Mouse (Mus musculus) urinary bladder, postnatal 36 days (tissue): ENCODE measurements around the gene Tesmin.

ENCODE experiments used
- DNase-seq, 2 experiments: peaks; one replicate each; pipeline ENCODE4 v3.0.0; 2022; ENCODE audit warnings: low spot score in 2 of 2, mixed read lengths in 1 of 2

The Tesmin gene

GRCm38 (mm10) chr19:3388629-3389057 is at the start of gene Tesmin:
Gene Tesmin, plus strand, starts transcription at chr19:3388857.
- peak; percentile 79 to 84 for DNase-seq

GRCm38 (mm10) chr19:3339187-3339586 is 49.5 kb upstream of the Tesmin start:
- DNase-seq: no peak

- DNase-seq: no peak
Observed at GRCm38 (mm10) chr19:3341021-3341420, 47.6 kb upstream of the Tesmin start.

DNA sequence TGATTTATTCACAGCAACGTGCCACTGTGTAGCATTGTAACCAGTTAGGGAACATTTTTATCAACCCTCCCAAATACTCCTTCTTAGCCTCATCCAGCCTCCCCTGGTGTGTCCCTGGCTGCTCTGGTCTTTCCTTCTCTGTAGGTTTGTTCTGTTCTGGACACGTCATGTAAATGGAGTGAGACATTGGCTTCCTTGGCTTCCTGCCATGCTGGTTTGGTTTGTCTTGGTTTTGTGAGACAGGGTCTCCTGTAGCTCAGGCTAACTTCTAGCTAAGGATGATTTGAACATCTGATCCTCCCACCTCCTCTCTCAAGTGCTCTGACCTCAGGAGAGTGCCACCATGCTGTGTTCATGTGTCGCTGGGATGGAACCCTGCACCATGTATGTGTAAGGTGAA is 44.7 kb upstream of the Tesmin start:
- DNase-seq: no peak

- DNase-seq: no peak
Observed at GRCm38 (mm10) chr19:3344636-3345544, 43.8 kb upstream of the Tesmin start.

DNA sequence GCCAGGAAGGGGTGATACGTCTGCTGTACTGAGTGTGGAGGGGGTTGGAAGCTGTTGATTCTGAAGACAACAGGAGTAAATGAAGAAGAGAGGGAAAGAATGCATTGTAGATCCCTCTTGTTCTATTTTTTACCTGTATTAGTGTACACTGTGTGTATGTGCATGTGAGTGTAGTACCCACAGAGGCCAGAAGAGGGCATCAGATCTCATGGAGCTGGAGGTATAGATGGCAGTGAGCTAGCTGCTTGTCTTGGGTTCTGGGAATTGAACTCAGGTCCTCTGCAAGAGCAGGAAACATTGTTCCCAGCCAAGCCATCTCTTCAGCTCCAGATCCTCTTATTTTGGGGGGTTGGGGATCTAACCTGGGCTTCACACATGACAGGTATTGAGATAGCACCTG is 40.9 kb upstream of the Tesmin start:
- DNase-seq: no peak

DNA sequence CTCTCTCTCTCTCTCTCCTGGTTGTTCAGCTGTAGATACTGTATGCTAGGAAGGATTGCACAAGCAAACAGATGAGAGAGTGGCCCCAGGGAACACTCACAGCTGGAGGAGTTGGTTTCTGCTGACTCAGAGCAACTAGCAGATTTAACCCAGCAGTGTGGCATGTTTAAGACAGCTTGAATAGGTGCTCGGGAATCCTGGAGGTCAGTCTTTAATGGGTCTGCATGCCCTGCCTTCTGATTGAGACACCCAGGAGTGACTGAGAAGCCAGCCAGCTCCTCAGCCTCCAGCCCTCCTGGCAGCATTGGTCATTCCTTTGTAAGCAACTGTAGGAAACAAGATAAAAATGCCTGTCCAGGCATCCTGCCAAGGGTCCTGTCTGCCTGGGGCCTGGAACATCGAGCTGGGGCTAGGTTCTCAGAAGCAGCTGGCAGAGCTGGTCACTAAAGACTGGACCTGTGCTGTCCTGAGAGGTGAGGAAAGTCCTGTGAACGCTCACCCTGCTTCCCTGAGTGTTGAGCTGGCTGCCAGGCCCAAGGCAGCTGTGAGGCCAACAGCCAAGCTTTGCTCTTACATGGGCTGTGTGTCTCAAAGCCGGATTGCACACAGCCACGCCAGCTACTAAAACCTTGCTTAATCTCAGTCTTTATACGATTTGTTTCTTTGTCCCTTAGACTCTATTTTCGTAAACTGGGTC is 35.1 kb upstream of the Tesmin start:
- DNase-seq: peak; percentile 34 to 68

GRCm38 (mm10) chr19:3355096-3355495 is 33.6 kb upstream of the Tesmin start:
- no peak for DNase-seq

DNA sequence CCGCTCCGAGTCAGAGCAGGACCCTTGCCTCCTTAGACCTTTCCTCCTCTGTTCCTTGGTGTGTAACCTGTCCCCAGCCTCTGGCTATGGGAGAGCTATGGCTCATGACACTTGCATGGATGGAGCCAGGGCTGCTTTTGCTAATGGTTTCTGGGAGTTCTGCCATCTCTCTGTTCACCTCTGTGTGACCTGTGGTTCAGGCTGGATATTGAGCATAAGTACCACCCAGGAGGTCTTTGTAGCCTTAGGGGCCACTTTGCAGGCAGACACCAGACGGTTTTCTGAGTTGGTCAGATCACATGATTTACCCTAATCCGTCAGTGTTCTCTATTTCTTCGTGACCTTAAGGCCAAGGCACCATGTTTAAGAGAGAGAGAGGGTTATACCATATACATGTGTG is 32.1 kb upstream of the Tesmin start:
- no peak for DNase-seq

- DNase-seq: no peak
Observed at GRCm38 (mm10) chr19:3357620-3358019, 31.0 kb upstream of the Tesmin start.

- no peak for DNase-seq
Observed at GRCm38 (mm10) chr19:3359841-3360588, 28.6 kb upstream of the Tesmin start.

- no peak for DNase-seq
Observed at GRCm38 (mm10) chr19:3363510-3363909, 25.1 kb upstream of the Tesmin start.

DNA sequence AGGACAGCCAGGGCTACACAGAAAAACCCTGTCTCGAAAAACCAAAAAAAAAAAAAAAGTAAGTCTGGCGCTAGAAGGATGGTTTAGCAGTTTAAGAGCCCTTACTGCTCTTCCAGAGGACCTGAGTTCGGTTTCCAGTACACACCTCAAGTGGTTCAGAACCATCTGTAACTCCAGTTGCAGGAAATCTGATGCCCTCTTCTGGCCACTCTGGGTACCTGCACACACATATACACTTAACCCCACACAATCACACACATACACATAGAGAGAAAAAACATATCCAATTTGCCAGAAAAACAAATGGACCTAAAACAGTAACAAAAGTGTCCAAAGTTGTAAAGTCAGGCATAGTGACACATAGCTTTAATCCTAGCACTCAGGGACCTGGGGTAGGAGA is 23.6 kb upstream of the Tesmin start:
- no peak for DNase-seq

DNA sequence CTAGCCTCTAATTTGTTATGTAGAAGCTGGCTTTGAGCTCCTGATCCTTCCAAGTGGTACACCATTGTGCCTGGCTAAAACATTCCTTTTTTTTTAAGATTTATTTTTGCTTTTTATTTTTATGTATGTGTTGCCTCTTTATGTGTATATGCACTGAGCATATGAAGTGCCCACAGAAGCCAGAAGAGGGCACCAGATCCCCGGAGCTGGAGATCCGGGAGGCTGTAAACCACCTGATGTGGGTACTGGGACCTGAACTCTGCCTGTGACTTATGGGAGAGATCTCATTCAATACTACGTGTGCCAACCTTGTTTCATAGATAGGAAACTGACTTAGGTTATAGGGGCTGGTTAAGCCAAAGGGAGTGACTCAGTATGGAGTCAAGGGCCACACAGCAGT is 20.4 kb upstream of the Tesmin start:
- DNase-seq: no peak

DNA sequence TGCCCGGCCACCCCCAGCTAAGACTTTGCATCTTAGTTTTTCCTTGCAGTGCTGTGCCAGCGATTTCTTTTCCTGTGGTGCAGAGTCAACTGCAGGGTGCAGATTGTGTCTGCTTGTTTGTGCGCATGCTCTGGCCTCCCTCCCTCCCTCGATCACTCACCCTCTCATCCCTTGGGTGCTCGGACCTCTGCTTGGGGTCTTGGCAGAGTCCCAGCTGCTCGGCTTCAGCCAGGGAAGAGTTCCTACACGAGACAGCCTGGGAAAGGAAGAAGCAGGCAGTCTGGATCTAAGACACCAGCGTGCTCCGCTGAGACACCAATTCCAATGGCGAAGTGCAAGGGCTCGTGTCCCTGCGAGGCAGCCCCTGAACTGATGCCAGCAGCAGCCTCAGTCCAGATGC is 15.3 kb upstream of the Tesmin start:
- no peak for DNase-seq

- no peak for DNase-seq
Observed at GRCm38 (mm10) chr19:3374028-3374427, 14.6 kb upstream of the Tesmin start.

- DNase-seq: no peak
Observed at GRCm38 (mm10) chr19:3375945-3376495, 12.6 kb upstream of the Tesmin start.

GRCm38 (mm10) chr19:3376966-3377715 is 11.5 kb upstream of the Tesmin start:
- DNase-seq: peak in 1 of 2 experiments; percentile 45

DNA sequence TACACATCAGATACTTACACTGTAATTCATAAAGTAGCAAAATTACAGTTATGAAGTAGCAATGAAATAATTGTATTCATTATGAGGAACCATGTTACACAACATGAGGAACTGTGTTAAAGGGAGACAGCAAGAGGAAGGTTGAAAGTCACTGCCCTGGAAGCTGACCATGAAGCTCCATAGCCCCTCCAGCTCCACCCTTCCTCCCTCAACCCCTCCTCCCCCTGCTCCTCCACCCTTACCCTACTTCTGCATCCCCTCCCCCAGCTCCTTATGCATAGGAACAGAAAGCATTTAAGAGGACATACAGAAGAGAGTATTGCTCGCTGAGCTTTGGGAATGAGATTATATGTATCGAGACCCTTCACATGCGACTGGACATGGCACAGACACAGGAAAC is 10.0 kb upstream of the Tesmin start:
- DNase-seq: no peak

DNA sequence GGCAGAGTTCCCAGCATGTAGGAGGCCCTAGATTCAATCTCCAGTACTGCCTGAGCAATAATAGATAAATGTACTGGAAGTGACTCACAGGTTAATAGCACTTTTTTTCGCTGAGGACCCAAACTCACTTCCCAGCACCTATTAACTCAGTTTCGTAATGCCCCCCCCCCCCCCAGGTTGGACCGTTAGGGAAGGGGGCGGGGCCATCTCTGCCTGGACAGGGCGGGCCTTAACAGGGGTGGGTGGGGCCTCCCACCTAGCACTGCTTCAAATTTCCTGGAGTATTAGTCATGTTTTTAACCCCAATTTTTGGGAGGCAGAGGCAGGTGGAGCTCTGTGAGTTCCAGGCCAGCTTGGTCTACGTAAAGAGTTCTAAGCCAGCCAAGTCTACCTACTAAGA is 596 bp upstream of the Tesmin start:
- no peak for DNase-seq

- DNase-seq: peak; percentile 89 to 92
Observed at GRCm38 (mm10) chr19:3389089-3389488, 432 bp downstream of the Tesmin start.
